8 mouse cellular contexts compared by ENCODE assay signal in genomic region chr6:29484716-29485559, GRCm38 (mm10). TPM values are rescaled to one million over a fixed set of nuclear protein-coding genes. Genes with fewer than 3 reads are reported as not detected.
DNase-seq lines count a peak whose midpoint lies in the region; ATAC-seq lines count a peak whose summit lies in the region.

No protein-coding gene starts in this region.

- H3K4me1 ChIP-seq in forebrain, embryonic 13.5 days: peaks cover 8% of the 10 kb centered on the region
- H3K4me1 ChIP-seq in hindbrain, embryonic 15.5 days (replicated peaks): 0 out of 2 replicates have a peak, but pooled peaks cover 6% of the 10 kb centered on the region
- 0 out of 2 replicates have a peak, but pooled peaks cover 5% of the 10 kb centered on the region for H3K4me1 ChIP-seq in limb, embryonic 11.5 days (ENCODE audit: control insufficient read depth, insufficient read depth, low read length)
- H3K4me1 ChIP-seq in midbrain, embryonic 11.5 days (ENCODE audit: control insufficient read depth, insufficient read depth, low read length): peaks cover 3% of the 10 kb centered on the region; the same call in 1 of the 2 replicates

- ATAC-seq in cerebellum, adult (ENCODE audit: insufficient number of reproducible peaks, low FRiP score, low TSS enrichment): peak; percentile 43; the same call in 1 of the 2 replicates
- ATAC-seq in forebrain, embryonic 13.5 days: peak; percentile 68
- ATAC-seq in hindbrain, embryonic 15.5 days (ENCODE audit: low FRiP score, low read depth): peak; percentile 55
- peak; percentile 37; the same call in 1 of the 2 replicates for ATAC-seq in limb, embryonic 11.5 days (ENCODE audit: insufficient number of reproducible peaks, low FRiP score, low TSS enrichment, low read depth)
- peak; percentile 76 for ATAC-seq in midbrain, embryonic 11.5 days (ENCODE audit: low FRiP score)

- H3K9ac ChIP-seq in forebrain, embryonic 13.5 days: no peak overlapping the region; the same call in 1 of the 2 replicates
- H3K9ac ChIP-seq in hindbrain, embryonic 15.5 days: no peak overlapping the region
- peak overlapping the region; percentile 27; the same call in 1 of the 2 replicates for H3K9ac ChIP-seq in limb, embryonic 11.5 days (ENCODE audit: low read length)
- peak overlapping the region; percentile 36; the same call in 1 of the 2 replicates for H3K9ac ChIP-seq in midbrain, embryonic 11.5 days (ENCODE audit: low read length)

- peaks cover 19% of the 10 kb centered on the region for H3K27me3 ChIP-seq in forebrain, embryonic 13.5 days
- peaks cover 3% of the 10 kb centered on the region; the same call in 1 of the 2 replicates for H3K27me3 ChIP-seq in hindbrain, embryonic 15.5 days
- no peaks in the 10 kb centered on the region for H3K27me3 ChIP-seq in limb, embryonic 11.5 days (ENCODE audit: control insufficient read depth, insufficient read depth, low read length)
- H3K27me3 ChIP-seq in midbrain, embryonic 11.5 days (ENCODE audit: control insufficient read depth, insufficient read depth, low read length): peaks cover 6% of the 10 kb centered on the region; the same call in 1 of the 2 replicates

- no peaks in the 10 kb centered on the region for H3K36me3 ChIP-seq in forebrain, embryonic 13.5 days (ENCODE audit: poor library complexity, severe bottlenecking)
- H3K36me3 ChIP-seq in hindbrain, embryonic 15.5 days: no peaks in the 10 kb centered on the region
- H3K36me3 ChIP-seq in limb, embryonic 11.5 days (ENCODE audit: control insufficient read depth, insufficient read depth, low read length): peaks cover 3% of the 10 kb centered on the region
- H3K36me3 ChIP-seq in midbrain, embryonic 11.5 days (ENCODE audit: control insufficient read depth, insufficient read depth, low read length): no peaks in the 10 kb centered on the region

- H3K27ac ChIP-seq in forebrain, embryonic 13.5 days: no peak overlapping the region
- no peak overlapping the region for H3K27ac ChIP-seq in hindbrain, embryonic 15.5 days (replicated peaks)
- no peak overlapping the region for H3K27ac ChIP-seq in limb, embryonic 11.5 days (replicated peaks; ENCODE audit: low read depth, low read length)
- no peak overlapping the region for H3K27ac ChIP-seq in midbrain, embryonic 11.5 days (ENCODE audit: low read depth, low read length)

- no peak for DNase-seq in cerebellum, adult 9-11 months
- peak; percentile 69 for DNase-seq in c-Kit-positive CD71-negative TER-119-negative erythroid progenitor cells, embryonic 14.5 days (ENCODE audit: low read depth)
- DNase-seq in limb, embryonic 11.5 days (ENCODE audit: low spot score): peak; percentile 93
- peak; percentile 99 for DNase-seq in midbrain, embryonic 11.5 days (ENCODE audit: low spot score, missing footprints)
- peak; percentile 67 to 83 for DNase-seq in spleen, postnatal 10 days (ENCODE audit: low spot score in 2 of 2)

- WGBS in forebrain, embryonic 13.5 days: 6% methylated on average over 26 of the region's 26 CpGs
- WGBS in hindbrain, embryonic 15.5 days: 8% methylated on average over 26 of the region's 26 CpGs
- WGBS in limb, embryonic 11.5 days: 13% methylated on average over 26 of the region's 26 CpGs
- 7% methylated on average over 26 of the region's 26 CpGs for WGBS in midbrain, embryonic 11.5 days

- peak overlapping the region; percentile 33 for H3K4me3 ChIP-seq in forebrain, embryonic 13.5 days
- H3K4me3 ChIP-seq in hindbrain, embryonic 15.5 days: peak overlapping the region; percentile 27
- peak overlapping the region; percentile 17 for H3K4me3 ChIP-seq in limb, embryonic 11.5 days (ENCODE audit: low read depth, low read length)
- peak overlapping the region; percentile 26; the same call in 1 of the 2 replicates for H3K4me3 ChIP-seq in midbrain, embryonic 11.5 days (ENCODE audit: low read depth, low read length)

- no peaks in the 10 kb centered on the region for H3K9me3 ChIP-seq in forebrain, embryonic 13.5 days (replicated peaks)
- H3K9me3 ChIP-seq in hindbrain, embryonic 15.5 days: no peaks in the 10 kb centered on the region
- H3K9me3 ChIP-seq in limb, embryonic 11.5 days (ENCODE audit: control insufficient read depth, low read length): no peaks in the 10 kb centered on the region
- no peaks in the 10 kb centered on the region for H3K9me3 ChIP-seq in midbrain, embryonic 11.5 days (ENCODE audit: control insufficient read depth, low read length)

- peak overlapping the region; percentile 65 for H3K4me2 ChIP-seq in forebrain, embryonic 13.5 days
- H3K4me2 ChIP-seq in hindbrain, embryonic 15.5 days: peak overlapping the region; percentile 60
- H3K4me2 ChIP-seq in limb, embryonic 11.5 days (ENCODE audit: low read depth, severe bottlenecking): peak overlapping the region; percentile 52
- H3K4me2 ChIP-seq in midbrain, embryonic 11.5 days: peak overlapping the region; percentile 64

RNA-seq across cellular contexts. Expression of gene Atp6v1fnb, which starts 13.7 kb away (rescaled TPM):
- 0.41 and 0.45 TPM in 2 replicates for polyA plus RNA-seq in forebrain, embryonic 13.5 days (2015; fragmentation: Nextera tagmentation; extraction: Ambion mirVana)
- polyA plus RNA-seq in hindbrain, embryonic 15.5 days (2015; fragmentation: Nextera tagmentation; extraction: Ambion mirVana): 0.35 and 0.42 TPM in 2 replicates
- polyA plus RNA-seq in limb, embryonic 11.5 days (2014; fragmentation: Nextera tagmentation; extraction: Ambion mirVana): not detected in 2 replicates
- 0.20 and 0.25 TPM in 2 replicates for polyA plus RNA-seq in midbrain, embryonic 11.5 days (2014; fragmentation: Nextera tagmentation; extraction: Ambion mirVana)

RNA-seq across cellular contexts. Expression of gene Atp6v1f, which starts 17.4 kb away (rescaled TPM):
- polyA plus RNA-seq in forebrain, embryonic 13.5 days (2015; fragmentation: Nextera tagmentation; extraction: Ambion mirVana): 289 and 294 TPM in 2 replicates
- 346 and 360 TPM in 2 replicates for polyA plus RNA-seq in hindbrain, embryonic 15.5 days (2015; fragmentation: Nextera tagmentation; extraction: Ambion mirVana)
- polyA plus RNA-seq in limb, embryonic 11.5 days (2014; fragmentation: Nextera tagmentation; extraction: Ambion mirVana): 182 and 198 TPM in 2 replicates
- polyA plus RNA-seq in midbrain, embryonic 11.5 days (2014; fragmentation: Nextera tagmentation; extraction: Ambion mirVana): 178 and 199 TPM in 2 replicates

RNA-seq across cellular contexts. Expression of gene Kcp, which starts 22.8 kb away (rescaled TPM):
- 6.3 and 8.0 TPM in 2 replicates for polyA plus RNA-seq in forebrain, embryonic 13.5 days (2015; fragmentation: Nextera tagmentation; extraction: Ambion mirVana)
- 20.3 and 20.8 TPM in 2 replicates for polyA plus RNA-seq in hindbrain, embryonic 15.5 days (2015; fragmentation: Nextera tagmentation; extraction: Ambion mirVana)
- polyA plus RNA-seq in limb, embryonic 11.5 days (2014; fragmentation: Nextera tagmentation; extraction: Ambion mirVana): 25.7 and 32.2 TPM in 2 replicates
- polyA plus RNA-seq in midbrain, embryonic 11.5 days (2014; fragmentation: Nextera tagmentation; extraction: Ambion mirVana): 5.6 and 6.8 TPM in 2 replicates

RNA-seq across cellular contexts. Expression of gene Irf5, which starts 41.5 kb away (rescaled TPM):
- 1.0 and 1.2 TPM in 2 replicates for polyA plus RNA-seq in forebrain, embryonic 13.5 days (2015; fragmentation: Nextera tagmentation; extraction: Ambion mirVana)
- 1.7 and 2.5 TPM in 2 replicates for polyA plus RNA-seq in hindbrain, embryonic 15.5 days (2015; fragmentation: Nextera tagmentation; extraction: Ambion mirVana)
- polyA plus RNA-seq in limb, embryonic 11.5 days (2014; fragmentation: Nextera tagmentation; extraction: Ambion mirVana): 1.4 and 2.1 TPM in 2 replicates
- 1.2 and 1.6 TPM in 2 replicates for polyA plus RNA-seq in midbrain, embryonic 11.5 days (2014; fragmentation: Nextera tagmentation; extraction: Ambion mirVana)

RNA-seq across cellular contexts. Expression of gene Flnc, which starts 51.9 kb away (rescaled TPM):
- 1.5 and 1.6 TPM in 2 replicates for polyA plus RNA-seq in forebrain, embryonic 13.5 days (2015; fragmentation: Nextera tagmentation; extraction: Ambion mirVana)
- 4.2 and 5.1 TPM in 2 replicates for polyA plus RNA-seq in hindbrain, embryonic 15.5 days (2015; fragmentation: Nextera tagmentation; extraction: Ambion mirVana)
- 2.5 and 3.1 TPM in 2 replicates for polyA plus RNA-seq in limb, embryonic 11.5 days (2014; fragmentation: Nextera tagmentation; extraction: Ambion mirVana)
- polyA plus RNA-seq in midbrain, embryonic 11.5 days (2014; fragmentation: Nextera tagmentation; extraction: Ambion mirVana): 1.8 and 2.5 TPM in 2 replicates

Comparison
In these comparisons a context has a peak if more than half of its experiments do, and no peak if none do; other contexts are left out.
1. H3K9ac ChIP-seq: peak in limb, embryonic 11.5 days (single experiment) and midbrain, embryonic 11.5 days (single experiment); none in forebrain, embryonic 13.5 days (single experiment) and hindbrain, embryonic 15.5 days (single experiment).
2. Peak in every context shown above with its lines, with median percentiles within 50 percentile points of each other: ATAC-seq, H3K4me2 ChIP-seq and H3K4me3 ChIP-seq.